Mouse (Mus musculus): ENCODE data around the gene C1s2.
"Not testable (repeated sequence)": the region's sequence is repeated elsewhere in the genome, so short reads cannot be mapped to it uniquely, and the experiment has no call there.

Gene C1s2

GRCm38 (mm10) chr6:124635985-124636384 is at the start of gene C1s2:
Gene C1s2, minus strand, starts transcription at chr6:124636085.
- not testable (repeated sequence) for DNase-seq (ENCODE audit: low read depth)

GRCm38 (mm10) chr6:124683591-124684417 is 47.9 kb upstream of the C1s2 start:
- peak; percentile 75 for DNase-seq (ENCODE audit: low read depth)

- not testable (repeated sequence) for DNase-seq (ENCODE audit: low read depth)
Measured at GRCm38 (mm10) chr6:124682291-124682690, 46.4 kb upstream of the C1s2 start.

GRCm38 (mm10) chr6:124679486-124679885 is 43.6 kb upstream of the C1s2 start:
- DNase-seq (ENCODE audit: low read depth), result no peak

GRCm38 (mm10) chr6:124678769-124679168 is 42.9 kb upstream of the C1s2 start:
- DNase-seq (ENCODE audit: low read depth), result no peak

GRCm38 (mm10) chr6:124676171-124676570 is 40.3 kb upstream of the C1s2 start:
- DNase-seq (ENCODE audit: low read depth), result no peak

- DNase-seq (ENCODE audit: low read depth), result no peak
Measured at GRCm38 (mm10) chr6:124674591-124674990, 38.7 kb upstream of the C1s2 start.

- DNase-seq (ENCODE audit: low read depth), result no peak
Measured at GRCm38 (mm10) chr6:124673619-124674018, 37.7 kb upstream of the C1s2 start.

- DNase-seq (ENCODE audit: low read depth), result no peak
Measured at GRCm38 (mm10) chr6:124672100-124672499, 36.2 kb upstream of the C1s2 start.

GRCm38 (mm10) chr6:124670281-124670900 is 34.5 kb upstream of the C1s2 start:
- no peak for DNase-seq (ENCODE audit: low read depth)

- no peak for DNase-seq (ENCODE audit: low read depth)
Measured at GRCm38 (mm10) chr6:124669234-124669859, 33.5 kb upstream of the C1s2 start.

- DNase-seq (ENCODE audit: low read depth), result no peak
Measured at GRCm38 (mm10) chr6:124665011-124665410, 29.1 kb upstream of the C1s2 start.

- DNase-seq (ENCODE audit: low read depth), result no peak
Measured at GRCm38 (mm10) chr6:124664256-124664655, 28.4 kb upstream of the C1s2 start.

- no peak for DNase-seq (ENCODE audit: low read depth)
Measured at GRCm38 (mm10) chr6:124663424-124663795, 27.5 kb upstream of the C1s2 start.

GRCm38 (mm10) chr6:124662477-124663423 is 26.9 kb upstream of the C1s2 start, which contains the start of gene Lpcat3:
Gene Lpcat3, plus strand, starts transcription at chr6:124663027.
- peak; percentile 98 for DNase-seq (ENCODE audit: low read depth)

GRCm38 (mm10) chr6:124661995-124662394 is 26.1 kb upstream of the C1s2 start:
- DNase-seq (ENCODE audit: low read depth), result no peak

GRCm38 (mm10) chr6:124661156-124661806 is 25.4 kb upstream of the C1s2 start:
- no peak for DNase-seq (ENCODE audit: low read depth)

GRCm38 (mm10) chr6:124658067-124658466 is 22.2 kb upstream of the C1s2 start:
- DNase-seq (ENCODE audit: low read depth), result no peak

- no peak for DNase-seq (ENCODE audit: low read depth)
Measured at GRCm38 (mm10) chr6:124655893-124656292, 20.0 kb upstream of the C1s2 start.

GRCm38 (mm10) chr6:124646394-124646793 is 10.5 kb upstream of the C1s2 start:
- DNase-seq (ENCODE audit: low read depth), result peak; percentile 63

- DNase-seq (ENCODE audit: low read depth), result peak; percentile 67
Measured at GRCm38 (mm10) chr6:124640997-124641396, 5.1 kb upstream of the C1s2 start.
